Mouse (Mus musculus) MEL (cell line): ENCODE results near the gene Tnxb.

Experiments
- CTCF ChIP-seq, 3 experiments: IDR thresholded peaks in 2 of 3; conservative IDR thresholded peaks in 1 of 3; 2 replicates each; pipeline ENCODE4 v1.5.1; 2011 to 2012; ENCODE audit warnings: low read length in 3 of 3, low read depth in 2 of 3, mild to moderate bottlenecking in 2 of 3, improper control_type of control experiment in 1 of 3, inconsistent platforms in 1 of 3, mixed read lengths in 1 of 3, moderate library complexity in 1 of 3; ENCODE audit not compliant: control insufficient read depth in 1 of 3, insufficient read depth in 1 of 3, poor library complexity in 1 of 3, severe bottlenecking in 1 of 3
- E2F4 ChIP-seq: IDR thresholded peaks from 2 replicates; pipeline ENCODE4 v1.6.1; 2011; ENCODE audit warnings: low read depth, low read length, improper control_type of control experiment, borderline replicate concordance
- ELF1 ChIP-seq: IDR thresholded peaks from 2 replicates; pipeline ENCODE4 v1.6.1; 2014; ENCODE audit warnings: low read depth, mild to moderate bottlenecking, inconsistent platforms, low read length, improper control_type of control experiment, moderate library complexity
- EP300 ChIP-seq, 2 experiments: IDR thresholded peaks; 2 replicates each; pipeline ENCODE4 v1.6.1; 2011; ENCODE audit warnings: improper control_type of control experiment in 2 of 2, low read length in 2 of 2, low read depth in 1 of 2, mild to moderate bottlenecking in 1 of 2
- GATA1 ChIP-seq: IDR thresholded peaks from 2 replicates; pipeline ENCODE4 v1.6.1; 2011; ENCODE audit warnings: low read depth, low read length, improper control_type of control experiment
- USF1 ChIP-seq: IDR thresholded peaks from 2 replicates; pipeline ENCODE4 v1.6.1; 2014; ENCODE audit warnings: low read depth, mild to moderate bottlenecking, inconsistent platforms, low read length, improper control_type of control experiment, moderate library complexity

DNA sequence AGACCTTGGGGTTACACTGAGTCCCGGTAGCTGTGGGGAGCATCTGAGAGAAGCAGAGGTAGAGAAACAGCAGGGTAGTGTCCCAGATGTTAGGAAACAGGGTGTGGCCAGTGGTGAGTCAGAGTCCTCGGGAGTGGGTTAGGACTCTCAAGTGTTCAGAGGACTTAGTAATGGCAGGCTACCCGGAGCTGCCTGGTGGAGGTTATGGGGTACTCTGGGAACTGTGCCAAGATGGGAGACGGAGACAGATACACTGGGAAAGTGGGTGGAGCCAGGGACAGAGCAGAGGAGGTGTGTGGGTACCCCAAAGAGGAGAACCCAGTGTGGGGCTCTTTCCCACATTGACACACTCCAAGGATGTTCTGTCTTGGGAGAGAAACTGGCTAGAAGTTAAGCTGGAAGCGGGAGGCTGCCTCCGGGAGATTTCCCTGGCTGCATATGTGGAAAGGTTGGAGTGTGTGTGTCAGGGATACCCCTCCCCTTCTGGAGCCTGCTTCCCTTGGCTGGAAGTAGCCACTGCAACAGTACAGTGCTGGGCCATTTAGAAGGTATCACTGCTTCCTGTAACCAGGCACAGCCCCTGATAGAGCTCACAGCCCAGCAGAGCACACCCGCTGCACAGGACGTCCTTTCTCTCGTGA lies 14.0 kb downstream of the Tnxb start:
- TF ChIP-seq E2F4 (no peak), CTCF (IDR thresholded peaks at IDR 0.05 in 2 of 3, conservative IDR thresholded peaks at IDR 0.05 in 1 of 3; ENCODE audit: control insufficient read depth in 1 of 3, insufficient read depth in 1 of 3, low read depth in 2 of 3, low read length in 3 of 3, poor library complexity in 1 of 3, severe bottlenecking in 1 of 3) (no peak), ELF1 (no peak), GATA1 (no peak), USF1 (no peak), EP300 (IDR thresholded peaks at IDR 0.05; ENCODE audit: low read depth in 1 of 2, low read length in 2 of 2) (no peak)
